Mouse (Mus musculus) kidney, adult 9 months (tissue): Measurements from ENCODE around the gene Ifitm1.
"Not testable (repeated sequence)": the region's sequence is repeated elsewhere in the genome, so short reads cannot be mapped to it uniquely, and the experiment has no call there.

Experiments
- DNase-seq: peaks from one replicate; pipeline ENCODE4 v3.0.0; 2022

Ifitm1 gene

DNA sequence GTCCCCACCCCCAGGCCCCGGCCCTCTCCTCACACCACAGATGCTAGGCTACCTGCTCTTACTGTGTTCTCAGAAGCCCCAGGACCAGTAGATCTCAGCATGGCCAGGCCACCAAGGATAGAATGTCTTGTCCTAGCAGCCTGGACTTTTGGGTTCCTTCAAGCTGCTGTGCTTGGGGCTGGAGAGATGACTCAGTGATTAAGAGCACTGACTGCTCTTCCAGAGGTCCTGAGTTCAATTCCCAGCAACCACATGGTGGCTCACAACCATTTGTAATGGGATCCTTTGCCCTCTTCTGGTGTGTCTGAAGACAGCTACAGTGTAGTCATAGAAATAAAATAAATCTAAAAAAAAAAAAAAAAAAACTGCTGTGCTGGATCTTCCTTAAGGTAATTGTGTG lies 50.8 kb downstream of the Ifitm1 start, which contains the start of gene Ifitm6:
Gene Ifitm6 (minus strand): TSS at position 101 of the 400 bp plus-strand sequence.
- DNase-seq = not testable (repeated sequence)

DNA sequence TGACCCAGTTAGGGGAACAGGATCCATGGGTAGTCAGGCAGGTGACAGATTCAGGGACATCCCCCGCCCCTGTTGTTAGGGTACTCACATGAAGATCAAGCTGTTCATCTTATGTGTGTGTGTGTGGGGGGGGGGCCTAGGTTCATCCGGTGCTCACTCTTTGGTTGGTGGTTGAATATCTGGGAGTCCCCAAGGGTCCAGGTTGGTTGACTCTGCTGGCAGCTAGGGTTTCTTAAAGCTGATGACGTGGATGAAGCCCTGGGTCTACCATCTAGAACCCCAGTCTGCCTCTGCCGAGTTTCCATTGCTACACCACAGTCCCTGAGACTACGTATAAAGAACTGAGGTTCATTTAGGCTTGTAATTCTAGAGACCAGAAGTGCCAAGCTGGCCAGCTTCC lies 52.0 kb downstream of the Ifitm1 start:
- DNase-seq = no peak
